Mouse (Mus musculus) bone marrow macrophage, adult 2 months (primary cell): ENCODE measurements around the gene Cdc25b.

ENCODE experiments used
- CTCF ChIP-seq: IDR thresholded peaks from 2 replicates; pipeline ENCODE4 v1.5.1; 2012; ENCODE audit warnings: low read depth, mild to moderate bottlenecking, low read length, moderate library complexity
- POLR2A ChIP-seq: IDR thresholded peaks from 2 replicates; pipeline ENCODE4 v1.6.1; 2012; ENCODE audit warnings: mild to moderate bottlenecking, low read depth, low read length, borderline replicate concordance

DNA sequence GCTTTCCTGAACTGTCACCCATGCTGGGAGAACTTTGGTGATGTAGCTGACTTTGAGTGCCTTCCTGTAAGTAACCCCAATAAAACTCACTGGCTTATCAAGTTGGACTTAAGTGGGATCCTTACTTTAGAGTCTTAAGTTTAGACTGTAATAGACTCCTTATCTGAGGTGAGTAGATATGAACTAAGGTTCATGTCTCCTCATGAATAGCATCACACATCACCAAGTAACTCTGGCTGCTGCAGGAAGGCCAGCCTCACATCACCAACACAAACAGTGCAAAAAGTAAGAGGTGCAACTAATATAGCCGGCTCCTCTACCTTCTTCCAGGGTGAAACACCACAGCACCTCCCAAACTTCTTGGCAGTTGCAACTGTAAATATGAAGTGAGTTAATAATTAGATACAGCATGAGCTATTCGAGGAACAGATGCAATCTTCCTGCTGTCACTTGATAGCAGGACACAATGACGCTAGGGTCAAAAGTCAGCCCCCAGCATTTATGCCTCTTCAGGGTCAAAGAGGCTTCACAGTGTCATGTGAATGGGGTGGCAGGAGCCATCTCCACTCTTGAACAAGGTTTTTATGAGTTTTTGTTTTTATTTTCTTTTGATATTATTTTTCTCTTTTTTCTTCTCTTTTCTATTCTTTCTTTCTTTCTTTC, 35.2 kb downstream of the Cdc25b start:
- no peak for TF ChIP-seq CTCF
- no peak for TF ChIP-seq POLR2A
